Mouse (Mus musculus) adrenal gland (tissue): Measurements from ENCODE around the gene Ptch2.

Experiments
- intact Hi-C: fragments of 180-260 bp; cut with DNase I; formaldehyde crosslinking; loops from one replicate; pipeline ENCODE4 v1.15.1; 2025

Gene Ptch2

GRCm38 (mm10) chr4:117125910-117126674, 30.2 kb downstream of the Ptch2 start:
- intact Hi-C loops, result no loop called here

DNA sequence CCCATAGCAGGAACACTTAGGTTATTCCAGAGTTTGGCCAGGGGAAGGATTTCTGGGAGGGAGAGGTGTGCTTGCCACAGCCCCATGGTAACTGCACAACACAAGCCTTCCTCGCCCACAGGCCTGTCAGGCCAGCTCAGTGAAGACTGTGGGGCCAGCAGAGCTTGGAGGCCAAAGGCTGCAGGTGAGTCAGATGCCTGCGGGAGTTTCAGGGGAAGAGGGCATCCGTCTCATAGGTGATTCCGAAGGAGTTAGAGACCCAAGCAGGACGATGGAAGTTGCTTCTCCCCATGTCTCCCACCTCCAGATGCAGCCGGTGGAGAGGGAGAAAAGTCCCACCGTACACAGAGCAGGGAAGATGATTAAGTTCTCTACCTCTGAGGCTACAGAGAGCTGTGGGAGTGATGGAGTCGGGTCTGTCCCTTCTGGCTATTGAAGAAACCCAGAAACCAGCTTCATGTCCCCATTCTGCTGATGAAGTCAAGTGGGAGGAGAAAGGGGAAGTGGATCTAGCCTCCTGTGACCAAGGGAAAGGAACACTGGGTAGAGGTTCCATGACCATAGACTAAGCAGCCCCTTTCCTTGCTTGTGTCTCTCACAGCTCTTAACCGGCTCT, 30.9 kb downstream of the Ptch2 start, which contains the start of gene Tctex1d4:
Tctex1d4 (plus strand) TSS at position 120 of the 616 bp plus-strand sequence.
- intact Hi-C loops, result no loop called here

GRCm38 (mm10) chr4:117127991-117128686, 32.3 kb downstream of the Ptch2 start:
- intact Hi-C loops, result no loop called here

DNA sequence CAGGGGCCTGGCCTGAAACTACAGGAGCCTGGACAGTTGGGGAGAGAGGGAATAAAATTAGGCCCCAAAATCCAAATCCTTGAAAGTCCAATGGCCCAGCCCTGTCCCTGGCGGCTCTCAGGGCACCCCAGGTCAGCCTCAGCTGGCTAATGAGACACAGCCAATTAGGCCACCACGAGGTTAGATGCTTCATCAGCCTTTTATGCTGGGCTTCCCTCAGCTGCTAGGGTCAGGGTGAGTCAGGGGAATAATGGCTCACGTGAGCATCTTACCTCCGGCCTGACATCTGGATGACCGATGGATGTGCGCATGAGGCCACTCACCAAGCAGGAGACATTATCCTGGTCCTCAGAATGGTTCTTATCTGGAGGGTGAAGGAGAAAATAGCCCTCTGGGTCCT, 34.9 kb downstream of the Ptch2 start:
- intact Hi-C loops, result no loop called here

GRCm38 (mm10) chr4:117131198-117131597, 35.3 kb downstream of the Ptch2 start:
- intact Hi-C loops, result no loop called here

- intact Hi-C loops, result no loop called here
These were observed 36.3 kb downstream of the Ptch2 start for GRCm38 (mm10) chr4:117131890-117132793.

- intact Hi-C loops, result no loop called here
These were observed 36.9 kb downstream of the Ptch2 start for GRCm38 (mm10) chr4:117132794-117133143.

- intact Hi-C loops, result no loop called here
These were observed 37.5 kb downstream of the Ptch2 start for GRCm38 (mm10) chr4:117133366-117133796.

- intact Hi-C loops, result no loop called here
These were observed 38.1 kb downstream of the Ptch2 start, which contains the start of gene Plk3 for GRCm38 (mm10) chr4:117133817-117134600. TSS of gene Plk3 (minus strand) at chr4:117133963.

DNA sequence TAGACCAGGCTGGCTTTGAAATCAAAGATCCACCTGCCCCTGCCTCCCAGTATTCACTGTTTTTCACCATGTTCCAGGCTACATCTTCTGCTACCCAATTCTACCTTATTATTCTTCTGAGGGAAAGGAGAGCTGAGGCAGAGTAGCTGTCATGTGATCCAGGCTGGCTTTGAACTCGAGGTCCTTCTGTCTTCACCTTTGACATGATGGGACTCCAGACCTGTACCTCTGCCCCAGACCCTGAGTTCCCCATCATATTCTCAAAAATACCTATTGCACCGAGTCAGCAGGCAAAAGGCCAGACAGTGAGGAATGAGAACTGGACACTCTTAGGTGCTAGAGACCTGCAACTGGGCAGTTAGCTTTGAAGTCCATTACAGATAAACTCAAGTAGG, 38.7 kb downstream of the Ptch2 start:
- intact Hi-C loops, result no loop called here

DNA sequence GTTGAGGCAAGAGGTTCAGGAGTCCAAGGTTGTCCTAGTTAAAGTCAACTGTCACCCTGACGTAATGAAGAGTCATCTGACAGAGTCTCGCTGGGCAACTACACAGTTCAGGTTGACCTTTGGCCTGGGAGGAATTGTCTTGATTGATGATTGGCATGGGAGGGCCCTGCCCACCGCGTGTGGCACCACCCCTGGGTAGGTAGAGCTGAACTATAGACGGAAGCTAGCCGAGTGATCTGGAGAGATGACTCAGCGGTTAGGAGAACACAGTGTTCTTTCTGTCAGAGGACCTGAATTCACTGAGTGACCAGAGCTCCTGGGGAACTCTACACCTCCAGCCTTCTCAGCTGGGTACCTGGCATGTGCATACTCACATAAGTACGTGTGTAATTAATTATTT, 40.2 kb downstream of the Ptch2 start:
- intact Hi-C loops, result no loop called here

- intact Hi-C loops, result no loop called here
These were observed 42.7 kb downstream of the Ptch2 start for GRCm38 (mm10) chr4:117138295-117139216.

- intact Hi-C loops, result no loop called here
These were observed 43.3 kb downstream of the Ptch2 start for GRCm38 (mm10) chr4:117139217-117139612.

DNA sequence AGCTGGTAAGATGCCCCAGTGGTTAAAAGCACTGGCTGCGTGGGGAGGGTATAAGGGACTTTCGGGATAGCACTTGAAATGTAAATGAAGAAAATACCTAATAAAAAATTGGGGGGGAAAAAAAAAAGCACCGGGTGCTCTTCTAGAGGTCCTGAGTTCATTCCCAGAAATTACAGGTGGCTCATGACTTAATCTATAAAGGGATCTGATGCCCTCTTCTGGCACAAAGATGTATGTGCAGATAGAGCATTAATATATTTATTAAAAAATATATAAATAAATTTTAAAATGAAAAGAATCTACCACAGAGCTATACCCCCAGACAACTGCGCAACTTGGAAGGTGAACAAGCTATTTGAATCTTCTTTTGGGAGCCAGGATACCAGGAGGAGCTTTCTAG, 44.7 kb downstream of the Ptch2 start:
- intact Hi-C loops, result loop anchor here (5.0 kb wide), 3 partner anchors 38 to 313 kb away; no protein-coding TSS in a partner anchor

DNA sequence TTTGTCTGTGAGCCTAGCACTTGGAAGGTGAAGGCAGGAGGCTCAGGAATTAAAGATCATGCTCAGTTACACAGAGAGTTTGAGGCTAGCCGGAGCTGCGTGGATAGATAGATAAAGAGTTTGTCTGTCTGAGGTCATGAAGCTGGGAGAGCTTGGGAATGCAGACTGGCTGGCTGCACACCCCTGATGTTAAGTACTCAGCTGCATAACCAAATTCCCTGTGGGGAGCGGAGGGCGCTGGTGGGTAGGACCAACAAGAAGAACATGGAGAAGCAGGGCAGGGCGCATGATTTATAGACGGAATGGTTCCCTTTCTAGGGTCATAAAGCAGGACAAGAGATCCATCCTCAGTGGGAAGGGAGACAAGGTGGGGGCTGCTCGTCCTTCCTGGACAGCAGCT, 47.1 kb downstream of the Ptch2 start:
- intact Hi-C loops, result loop anchor here (5.0 kb wide), 3 partner anchors 41 to 316 kb away; no protein-coding TSS in a partner anchor

DNA sequence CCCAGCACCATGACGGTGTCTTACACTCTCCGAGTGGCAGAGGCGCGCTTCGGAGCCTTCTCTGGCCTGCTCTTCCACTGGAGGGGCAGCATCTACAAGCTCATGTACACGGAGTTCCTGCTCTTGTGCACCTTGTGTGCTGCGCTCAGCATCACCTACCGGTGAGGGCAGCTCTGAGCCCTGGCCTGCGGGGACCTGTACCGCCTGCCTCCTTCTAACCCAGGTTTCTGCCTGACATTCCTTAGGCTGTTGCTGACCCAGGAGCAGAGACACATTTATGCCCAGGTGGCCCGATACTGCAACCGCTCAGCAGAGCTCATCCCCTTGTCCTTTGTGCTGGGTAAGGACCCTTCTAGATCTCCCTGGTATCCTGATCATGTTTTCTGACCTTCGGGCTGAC, 49.4 kb downstream of the Ptch2 start:
- intact Hi-C loops, result no loop called here

DNA sequence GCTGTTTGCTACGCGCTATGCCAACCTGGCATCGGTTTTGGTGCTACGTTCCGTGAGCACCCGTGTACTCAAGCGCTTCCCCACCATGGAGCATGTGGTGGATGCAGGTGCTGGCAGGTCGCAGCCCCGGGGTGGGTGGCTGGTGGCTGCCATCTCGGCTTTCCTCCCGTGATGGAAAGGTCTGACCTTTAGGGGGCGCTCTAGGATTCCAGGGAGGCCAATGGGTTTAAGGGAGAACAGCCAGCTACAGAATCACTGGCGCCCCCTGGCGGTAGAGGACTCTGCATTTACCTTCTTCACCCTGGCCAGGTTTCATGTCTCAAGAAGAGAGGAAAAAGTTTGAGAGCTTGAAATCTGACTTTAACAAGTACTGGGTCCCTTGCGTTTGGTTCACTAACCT, 50.3 kb downstream of the Ptch2 start:
- intact Hi-C loops, result no loop called here

- intact Hi-C loops, result no loop called here
These were observed 52.3 kb downstream of the Ptch2 start for GRCm38 (mm10) chr4:117148047-117148713.

DNA sequence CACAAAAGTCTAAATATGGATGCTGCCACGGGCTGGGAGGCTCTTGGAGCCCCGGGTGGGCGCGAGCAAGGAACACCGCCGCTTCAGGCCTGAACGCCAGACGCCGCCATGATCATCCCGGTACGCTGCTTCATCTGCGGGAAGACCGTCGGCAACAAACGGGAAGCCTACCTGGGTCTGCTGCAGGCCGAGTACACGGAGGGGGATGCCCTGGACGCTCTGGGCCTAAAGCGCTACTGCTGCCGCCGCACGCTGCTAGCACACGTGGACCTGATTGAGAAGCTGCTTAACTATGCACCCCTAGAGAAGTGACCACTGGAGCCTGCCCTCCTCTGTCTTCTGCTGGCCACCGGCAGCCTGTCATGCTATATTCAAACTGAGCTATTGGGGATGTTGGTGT, 52.9 kb downstream of the Ptch2 start:
- intact Hi-C loops, result no loop called here
